Mouse (Mus musculus) small intestine, adult 2 months (tissue): Measurements from ENCODE around the gene Armc9. TPM values are rescaled to one million over a fixed set of nuclear protein-coding genes. Genes with fewer than 3 reads are reported as not detected.

ENCODE experiments used
- H3K27ac ChIP-seq: fragments of 200-500 bp; 2 replicates; pipeline ENCODE4 v1.5.1; 2012; ENCODE audit warnings: low read depth, low read length, control low read depth, inconsistent platforms; ENCODE audit not compliant: insufficient read depth
- H3K27me3 ChIP-seq: fragments of 200-500 bp; 2 replicates; pipeline ENCODE4 v1.6.1; 2012; ENCODE audit warnings: mild to moderate bottlenecking, moderate library complexity, low read length, inconsistent platforms; ENCODE audit not compliant: control insufficient read depth, insufficient read depth
- H3K36me3 ChIP-seq: fragments of 200-500 bp; 2 replicates; pipeline ENCODE4 v1.6.1; 2012; ENCODE audit warnings: mild to moderate bottlenecking, low read length, control low read depth, inconsistent platforms; ENCODE audit not compliant: control insufficient read depth, insufficient read depth
- H3K4me1 ChIP-seq: fragments of 200-500 bp; 2 replicates; pipeline ENCODE4 v1.6.1; 2012; ENCODE audit warnings: low read length, inconsistent platforms, mixed read lengths; ENCODE audit not compliant: control insufficient read depth, insufficient read depth, insufficient read length
- H3K4me3 ChIP-seq: fragments of 200-500 bp; 2 replicates; pipeline ENCODE4 v1.5.1; 2012; ENCODE audit warnings: low read depth, mild to moderate bottlenecking, control low read depth, inconsistent platforms, low read length, moderate library complexity
- CTCF ChIP-seq: fragments of 200-500 bp; IDR thresholded peaks from 2 replicates; pipeline ENCODE4 v1.5.1; 2012; ENCODE audit warnings: low read depth, mild to moderate bottlenecking, control low read depth, inconsistent platforms, low read length, moderate library complexity, mixed read lengths; ENCODE audit not compliant: insufficient replicate concordance, insufficient read length; ENCODE audit errors: extremely low read depth
- POLR2A ChIP-seq: fragments of 200-500 bp; IDR thresholded peaks from 2 replicates; pipeline ENCODE4 v1.6.1; 2012; ENCODE audit warnings: low read depth, mild to moderate bottlenecking, control low read depth, inconsistent platforms, low read length, moderate library complexity
- WGBS: fragments of 180-500 bp; shearing (Covaris S2); methylation state at CpG from one replicate; pipeline ENCODE4 v1.1.7; 2018; 5-methylcytosine and 5-hydroxymethylcytosine counted together
- polyA plus RNA-seq: library from polyadenylated mRNA; depleted of rRNA; stranded (reverse); fragments of >200 nt; gene quantifications from 2 replicates; pipeline ENCODE4 v1.2.3, GENCODE M21; 2012

Gene Armc9
- polyA plus RNA-seq, 1 experiment, result 1.4 TPM

GRCm38 (mm10) chr1:86150929-86151328 is 3.7 kb upstream of the Armc9 start:
- H3K27me3 ChIP-seq, result no peaks in the 10 kb centered on the region
- WGBS, result 75% methylated on average over 6 of the region's 6 CpGs
- TF ChIP-seq POLR2A (no peak), CTCF (no peak)
- no peak overlapping the region for H3K27ac ChIP-seq
- peaks cover 6% of the 10 kb centered on the region for H3K4me1 ChIP-seq
- H3K4me3 ChIP-seq, result no peak overlapping the region
- H3K36me3 ChIP-seq, result no peaks in the 10 kb centered on the region

- Histone ChIP-seq H3K27me3 (no peaks in the 10 kb centered on the region), H3K27ac (no peak overlapping the region), H3K4me1 (peaks cover 6% of the 10 kb centered on the region), H3K4me3 (no peak overlapping the region), H3K36me3 (no peaks in the 10 kb centered on the region)
- TF ChIP-seq CTCF (no peak), POLR2A (no peak)
- WGBS, result 75% methylated on average over 7 of the region's 7 CpGs
These were observed 3.2 kb upstream of the Armc9 start for GRCm38 (mm10) chr1:86151376-86151775.

- Histone ChIP-seq H3K4me1 (peaks cover 6% of the 10 kb centered on the region), H3K36me3 (no peaks in the 10 kb centered on the region), H3K27me3 (no peaks in the 10 kb centered on the region), H3K4me3 (no peak overlapping the region), H3K27ac (no peak overlapping the region)
- 80% methylated on average over 1 of the region's 1 CpGs for WGBS
- TF ChIP-seq POLR2A, result no peak
- peak; percentile 33; the same call in 1 of the 2 replicates for TF ChIP-seq CTCF
These were observed 2.0 kb upstream of the Armc9 start for GRCm38 (mm10) chr1:86152618-86153017.

GRCm38 (mm10) chr1:86154824-86155164 is 214 bp downstream of the Armc9 start:
- H3K36me3 ChIP-seq, result no peaks in the 10 kb centered on the region
- WGBS, result under 1% methylated on average over 18 of the region's 18 CpGs
- no peak for TF ChIP-seq POLR2A
- no peak for TF ChIP-seq CTCF
- peaks cover 6% of the 10 kb centered on the region for H3K4me1 ChIP-seq
- H3K27ac ChIP-seq, result no peak overlapping the region
- peak overlapping the region; percentile 69 for H3K4me3 ChIP-seq
- H3K27me3 ChIP-seq, result no peaks in the 10 kb centered on the region

- 85% methylated on average over 3 of the region's 3 CpGs for WGBS
- Histone ChIP-seq H3K27me3 (no peaks in the 10 kb centered on the region), H3K27ac (no peak overlapping the region), H3K4me1 (peaks cover 6% of the 10 kb centered on the region), H3K4me3 (no peak overlapping the region), H3K36me3 (no peaks in the 10 kb centered on the region)
- no peak for TF ChIP-seq POLR2A
- no peak for TF ChIP-seq CTCF
These were observed 1.5 kb downstream of the Armc9 start for GRCm38 (mm10) chr1:86156075-86156474.

- TF ChIP-seq POLR2A (no peak), CTCF (no peak)
- Histone ChIP-seq H3K4me1 (peaks cover 6% of the 10 kb centered on the region), H3K27me3 (no peaks in the 10 kb centered on the region), H3K27ac (no peak overlapping the region), H3K4me3 (no peak overlapping the region), H3K36me3 (0 out of 2 replicates have a peak, but pooled peaks cover 3% of the 10 kb centered on the region)
- whole genome bisulfite sequencing, result 89% methylated on average over 6 of the region's 6 CpGs
These were observed 2.0 kb downstream of the Armc9 start for GRCm38 (mm10) chr1:86156595-86156994.

- 93% methylated on average over 6 of the region's 6 CpGs for WGBS
- Histone ChIP-seq H3K4me1 (peaks cover 2% of the 10 kb centered on the region; the same call in 1 of the 2 replicates), H3K27ac (no peak overlapping the region), H3K27me3 (no peaks in the 10 kb centered on the region), H3K4me3 (no peak overlapping the region), H3K36me3 (peaks cover 3% of the 10 kb centered on the region; the same call in 1 of the 2 replicates)
- TF ChIP-seq POLR2A, result no peak
- TF ChIP-seq CTCF, result no peak
These were observed 5.5 kb downstream of the Armc9 start for GRCm38 (mm10) chr1:86160059-86160458.
